Mouse (Mus musculus) gastrocnemius, adult 18-20 months (tissue): ENCODE measurements around the gene Usp19. TPM values are rescaled to one million over a fixed set of nuclear protein-coding genes. Genes with fewer than 3 reads are reported as not detected.
A peak's percentile ranks its signal among the peaks of the same experiment; 100 is the strongest.

Experiments used
- DNase-seq: peaks from one replicate; pipeline ENCODE4 v3.0.0; 2021; ENCODE audit warnings: low spot score
- total RNA-seq, 2 experiments: library from RNA; stranded (reverse); gene quantifications; 2 replicates each; pipeline ENCODE4 v1.2.3; 2021

The Usp19 gene
- total RNA-seq, 2 experiments from 2014 or later = 126 to 127 TPM

DNA sequence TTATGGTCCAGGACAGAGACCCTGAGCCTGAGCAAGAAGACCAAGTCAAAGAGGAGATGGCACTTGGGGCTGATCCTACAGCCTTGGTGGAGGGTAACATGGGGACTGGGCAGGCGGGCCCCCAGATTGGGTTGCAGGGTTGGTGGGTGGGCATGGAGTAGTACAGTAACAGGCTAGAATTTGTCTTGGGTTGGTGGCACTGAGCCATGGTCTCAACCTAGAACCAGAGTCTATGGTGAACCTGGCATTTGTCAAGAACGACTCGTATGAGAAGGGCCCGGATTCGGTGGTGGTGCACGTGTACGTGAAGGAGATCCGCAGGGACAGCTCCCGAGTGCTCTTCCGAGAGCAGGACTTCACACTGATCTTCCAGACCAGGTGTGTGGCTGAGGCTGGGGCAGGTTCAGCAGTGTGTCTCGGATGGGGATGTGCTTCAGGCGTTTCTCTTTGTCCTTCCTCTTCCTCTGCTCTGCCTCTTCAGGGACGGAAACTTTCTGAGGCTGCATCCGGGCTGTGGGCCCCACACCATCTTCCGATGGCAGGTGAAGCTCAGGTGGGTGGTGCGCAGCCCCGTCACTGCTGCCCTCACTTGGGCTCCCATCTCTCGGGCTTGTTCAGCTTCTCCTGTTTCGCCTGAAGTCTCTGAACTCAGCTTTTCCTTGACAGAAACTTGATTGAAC, 3.9 kb downstream of the Usp19 start:
- no peak for DNase-seq

DNA sequence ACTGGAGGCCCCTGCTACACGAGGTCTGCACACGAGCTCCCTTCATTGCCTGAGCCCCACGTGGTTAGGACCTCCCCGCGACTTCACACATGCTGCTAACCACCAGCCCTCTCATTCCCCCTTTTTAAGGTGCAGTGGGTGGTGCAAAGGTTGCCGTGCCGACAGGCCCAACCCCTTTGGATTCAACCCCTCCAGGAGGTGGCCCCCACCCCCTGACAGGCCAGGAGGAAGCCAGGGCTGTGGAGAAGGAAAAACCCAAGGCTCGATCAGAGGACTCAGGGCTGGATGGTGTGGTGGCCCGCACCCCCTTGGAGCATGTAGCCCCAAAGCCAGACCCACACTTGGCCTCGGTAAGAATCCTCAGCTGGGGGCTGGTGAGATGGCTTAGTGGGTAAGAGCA, 4.5 kb downstream of the Usp19 start:
- DNase-seq = no peak

DNA sequence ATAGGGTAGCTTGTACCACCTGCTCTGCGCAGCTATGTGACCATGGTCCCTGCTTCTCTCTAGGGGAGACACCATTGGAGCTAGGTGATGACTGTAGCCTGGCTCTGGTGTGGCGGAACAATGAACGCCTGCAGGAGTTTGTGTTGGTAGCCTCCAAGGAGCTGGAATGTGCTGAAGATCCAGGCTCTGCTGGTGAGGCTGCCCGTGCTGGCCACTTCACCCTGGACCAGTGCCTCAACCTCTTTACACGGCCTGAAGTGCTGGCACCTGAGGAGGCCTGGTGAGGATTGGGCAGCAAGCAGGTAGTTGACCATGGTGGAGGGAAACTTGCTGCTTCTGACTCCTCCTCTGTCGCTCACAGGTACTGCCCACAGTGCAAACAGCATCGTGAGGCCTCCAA, 8.8 kb downstream of the Usp19 start:
- no peak for DNase-seq

DNA sequence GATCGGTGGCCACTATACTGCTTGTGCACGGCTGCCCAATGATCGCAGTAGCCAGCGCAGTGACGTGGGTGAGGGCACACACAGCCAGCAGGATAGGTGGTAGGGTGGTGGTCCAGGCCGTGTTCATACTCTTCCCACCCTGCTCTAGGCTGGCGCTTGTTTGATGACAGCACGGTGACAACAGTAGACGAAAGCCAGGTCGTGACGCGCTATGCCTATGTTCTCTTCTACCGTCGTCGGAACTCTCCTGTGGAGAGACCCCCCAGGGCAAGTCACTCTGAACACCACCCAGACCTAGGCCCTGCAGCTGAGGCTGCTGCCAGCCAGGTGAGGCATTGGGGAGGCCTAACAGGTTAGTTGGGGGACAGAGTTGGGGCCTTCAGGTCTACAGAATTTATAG, 9.5 kb downstream of the Usp19 start:
- DNase-seq = no peak

DNA sequence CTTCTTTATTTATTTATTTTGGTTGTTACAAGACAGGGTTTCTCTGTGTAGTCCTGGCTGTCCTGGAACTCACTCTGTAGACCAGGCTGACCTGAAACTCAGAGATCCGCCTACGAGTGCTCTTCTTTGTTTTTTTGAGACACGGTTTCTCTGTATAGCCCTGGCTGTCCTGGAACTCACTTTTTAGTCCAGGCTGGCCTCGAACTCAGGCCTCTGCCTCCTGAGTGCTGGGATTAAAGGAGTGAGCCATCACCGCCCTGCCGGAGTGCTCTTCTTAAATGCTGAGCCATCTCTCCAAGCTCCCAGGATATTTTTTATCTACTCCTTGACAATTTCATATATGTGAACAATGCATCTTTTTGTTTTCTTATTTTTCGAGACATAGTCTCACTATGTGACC, 16.5 kb downstream of the Usp19 start:
- no peak for DNase-seq

- DNase-seq = peak; percentile 95
Measured at GRCm38 (mm10) chr9:108507619-108508434, 17.4 kb downstream of the Usp19 start, which contains the start of gene Qars. Gene Qars (plus strand): TSS chr9:108507706.

DNA sequence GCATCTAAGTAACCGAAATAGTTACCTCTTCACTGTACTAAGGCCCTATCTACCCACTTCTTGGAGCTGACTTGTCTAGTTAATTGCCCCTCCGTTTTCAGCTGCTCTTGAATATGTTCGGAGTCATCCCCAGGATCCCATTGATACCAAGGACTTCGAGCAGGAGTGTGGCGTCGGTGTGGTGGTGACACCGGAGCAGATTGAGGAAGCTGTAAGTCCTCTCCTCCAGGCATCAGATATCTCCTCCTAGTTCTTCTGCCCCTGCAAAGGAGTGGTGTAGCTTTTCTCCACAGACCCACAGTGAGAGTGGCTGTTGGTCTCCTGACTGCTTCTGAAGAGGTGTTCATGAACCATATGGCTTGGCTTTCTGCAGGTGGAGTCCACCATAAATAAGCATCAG, 18.4 kb downstream of the Usp19 start:
- no peak for DNase-seq

DNA sequence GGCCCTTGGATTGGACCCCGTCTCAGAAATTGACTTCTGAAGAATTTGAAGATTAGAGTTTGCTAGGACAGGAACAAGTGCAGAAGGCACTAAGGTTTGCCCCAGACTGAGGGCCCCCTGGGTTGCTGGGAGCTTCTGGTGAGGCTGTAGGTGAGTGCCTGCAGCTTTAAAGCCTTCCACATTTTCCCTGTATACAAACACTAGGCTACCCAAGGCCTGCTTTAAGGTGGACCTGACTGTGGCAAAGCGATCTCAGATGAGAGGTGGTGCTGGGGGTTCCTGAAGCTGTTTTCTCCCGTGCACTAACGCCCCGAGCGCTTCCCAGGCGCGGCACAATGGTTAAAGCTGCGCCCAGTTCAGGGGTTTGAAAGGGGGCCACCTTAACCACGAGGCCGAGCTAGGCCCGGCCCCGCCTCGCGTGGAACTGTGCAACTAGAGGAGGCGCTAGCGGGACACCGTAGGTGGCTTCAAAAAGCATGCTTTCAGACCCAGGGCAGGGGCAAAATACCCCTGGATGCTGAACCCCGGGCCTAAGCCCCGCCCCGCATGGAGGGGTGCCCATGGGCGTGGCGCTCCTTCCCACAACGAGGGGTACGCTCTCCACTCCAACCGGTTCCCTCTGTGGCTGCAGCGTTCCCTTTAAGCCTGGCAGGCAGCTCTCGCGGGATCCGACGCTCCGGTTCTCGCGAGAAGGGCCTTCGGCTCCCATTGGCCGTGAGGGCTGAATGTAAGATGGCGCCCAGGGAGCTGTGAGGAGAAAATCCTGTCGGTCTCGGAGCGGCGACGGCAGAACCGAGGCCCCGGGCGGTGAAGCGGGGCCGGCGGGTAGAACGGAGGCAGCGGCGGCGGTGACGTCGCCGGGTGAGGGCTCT, 26.2 kb downstream of the Usp19 start, which contains the start of gene Qrich1:
Gene Qrich1 (plus strand): TSS at position 427 of the 872 bp plus-strand sequence.
- DNase-seq = peak; percentile 96

- DNase-seq = peak; percentile 68
Measured at GRCm38 (mm10) chr9:108517253-108517930, 27.0 kb downstream of the Usp19 start.

DNA sequence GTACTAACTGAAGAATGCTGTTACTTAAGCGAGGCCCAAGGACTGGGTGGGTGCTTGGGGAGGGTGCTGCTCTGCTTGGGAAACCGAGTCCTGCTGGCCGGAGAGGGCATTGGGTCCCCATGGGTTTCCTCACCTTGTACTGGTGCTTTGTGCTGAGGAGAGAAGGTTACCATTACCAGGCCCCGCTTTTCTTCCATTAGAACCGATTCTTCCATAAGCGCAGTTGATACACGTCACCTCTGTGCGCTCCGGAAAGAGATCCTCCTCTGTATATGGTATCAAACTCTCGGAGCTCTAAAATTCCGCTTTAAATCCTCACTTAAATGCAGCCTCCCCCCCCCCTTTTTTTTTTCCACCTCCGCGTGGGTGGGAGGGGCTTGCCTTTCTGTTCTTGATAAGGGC, 27.5 kb downstream of the Usp19 start:
- DNase-seq = no peak

DNA sequence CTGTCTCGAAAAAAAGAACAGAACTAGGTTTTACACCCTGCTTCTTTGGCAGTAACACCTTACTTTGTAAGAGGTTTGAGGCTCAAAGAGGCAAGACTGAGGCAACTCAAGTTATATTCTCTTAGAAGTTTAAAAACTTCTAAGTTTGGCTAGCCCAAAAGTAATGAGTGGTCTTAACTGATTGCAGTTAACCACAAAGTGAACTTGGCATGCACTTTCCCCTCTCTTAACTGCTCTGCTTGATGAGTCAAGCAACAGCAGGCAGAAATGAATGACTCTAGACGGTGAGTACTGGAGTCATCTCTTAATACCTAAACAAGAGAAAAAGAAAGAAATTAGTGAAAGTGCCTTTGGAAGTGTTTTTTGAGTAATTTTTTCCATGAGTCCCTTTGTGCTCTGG, 31.2 kb downstream of the Usp19 start:
- DNase-seq = no peak

- DNase-seq = no peak
Measured at GRCm38 (mm10) chr9:108523341-108523740, 32.9 kb downstream of the Usp19 start.

DNA sequence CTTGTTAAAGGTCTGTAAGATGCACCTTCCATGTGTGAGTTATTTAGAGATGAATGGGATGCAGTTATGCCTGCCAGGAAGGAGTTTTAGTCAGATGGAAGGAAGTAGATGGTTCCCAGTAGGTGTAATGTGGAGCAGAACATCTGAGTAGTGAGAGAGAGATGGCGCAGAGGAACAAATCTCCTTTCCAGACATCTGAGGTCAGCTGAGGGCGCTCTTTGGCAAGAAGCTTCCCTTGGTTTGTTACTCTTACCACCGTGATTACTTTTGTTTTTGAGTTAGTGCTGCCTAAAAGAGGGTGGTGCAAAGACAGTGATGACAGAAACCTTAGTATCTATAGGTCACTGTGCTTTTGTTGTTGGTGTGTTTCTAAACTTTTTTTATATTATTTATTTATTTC, 35.0 kb downstream of the Usp19 start:
- no peak for DNase-seq

DNA sequence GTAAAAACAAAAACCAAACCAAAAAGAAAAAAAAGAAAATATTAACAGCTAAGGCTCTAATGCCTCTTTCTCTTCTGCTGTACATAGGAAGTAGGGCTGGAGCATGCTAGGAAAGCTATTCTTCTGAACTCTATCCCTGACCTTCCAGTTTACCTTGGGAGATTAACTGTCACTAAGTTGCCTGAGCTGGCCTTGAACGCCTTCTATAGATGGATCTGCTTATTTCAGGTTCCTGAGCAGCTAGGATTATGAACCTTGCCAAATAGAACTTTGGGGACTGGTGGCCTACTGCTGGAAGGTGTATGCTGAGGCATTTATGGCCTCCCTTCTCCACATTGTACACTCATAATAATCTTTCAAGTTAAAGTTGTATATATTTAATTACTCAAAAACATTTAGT, 40.6 kb downstream of the Usp19 start:
- DNase-seq = no peak

- DNase-seq = no peak
Measured at GRCm38 (mm10) chr9:108531496-108531895, 41.1 kb downstream of the Usp19 start.

DNA sequence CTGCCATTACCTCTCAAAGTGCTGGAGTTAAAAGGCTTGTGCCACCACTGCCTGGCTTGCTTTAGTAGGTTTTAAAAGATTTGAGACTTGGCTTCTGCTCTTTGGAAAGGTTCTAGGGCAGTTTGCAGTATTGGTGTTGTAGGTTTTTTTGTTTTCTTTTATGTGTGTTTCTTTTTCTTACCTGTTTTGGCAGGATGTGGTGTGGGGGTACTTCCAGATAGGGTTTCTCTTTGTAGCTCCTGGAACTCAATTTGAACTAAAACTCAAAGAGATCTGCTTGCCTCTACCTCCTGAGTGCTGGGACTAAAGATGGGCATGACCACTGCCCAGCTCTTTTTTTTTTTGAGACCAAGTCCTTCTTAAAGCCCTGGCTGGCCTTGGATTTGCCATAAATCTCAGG, 50.4 kb downstream of the Usp19 start:
- no peak for DNase-seq

DNA sequence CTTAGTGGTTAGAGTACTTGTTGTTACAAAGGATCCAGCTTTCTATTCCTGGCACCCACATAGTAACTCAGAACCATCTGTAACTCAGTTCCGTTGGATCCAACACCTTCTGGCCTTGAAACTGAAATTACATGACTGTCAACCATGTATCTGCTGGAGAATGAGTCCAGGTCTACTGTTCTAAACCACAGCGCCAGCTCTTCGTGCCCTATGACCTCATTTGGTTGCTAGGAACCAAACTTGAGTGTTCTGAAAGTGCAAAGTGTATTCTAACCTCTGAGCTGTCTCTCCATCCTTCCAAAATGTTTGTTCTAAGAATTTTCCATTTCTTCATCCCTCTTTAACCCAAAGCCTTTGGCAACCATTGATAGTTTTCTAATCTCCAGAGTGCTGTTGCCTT, 55.6 kb downstream of the Usp19 start:
- no peak for DNase-seq

GRCm38 (mm10) chr9:108546875-108547274, 56.5 kb downstream of the Usp19 start:
- DNase-seq = no peak
